Mouse (Mus musculus): Measurements from ENCODE around the gene Tbcd.
"Not testable (repeated sequence)": the region's sequence is repeated elsewhere in the genome, so short reads cannot be mapped to it uniquely, and the experiment has no call there.

The Tbcd gene

GRCm38 (mm10) chr11:121652547-121653305, 201.0 kb downstream of the Tbcd start:
- DNase-seq (ENCODE audit: low read depth, low spot score), result peak; percentile 83

GRCm38 (mm10) chr11:121653631-121654030, 201.9 kb downstream of the Tbcd start:
- no peak for DNase-seq (ENCODE audit: low read depth, low spot score)

- DNase-seq (ENCODE audit: low read depth, low spot score), result no peak
Observed at GRCm38 (mm10) chr11:121654406-121654945, 202.7 kb downstream of the Tbcd start.

GRCm38 (mm10) chr11:121655166-121655806, 203.5 kb downstream of the Tbcd start:
- peak; percentile 46 for DNase-seq (ENCODE audit: low read depth, low spot score)

- peak; percentile 21 for DNase-seq (ENCODE audit: low read depth, low spot score)
Observed at GRCm38 (mm10) chr11:121655807-121656511, 204.2 kb downstream of the Tbcd start.

GRCm38 (mm10) chr11:121658151-121658550, 206.4 kb downstream of the Tbcd start:
- no peak for DNase-seq (ENCODE audit: low read depth, low spot score)

- DNase-seq (ENCODE audit: low read depth, low spot score), result not testable (repeated sequence)
Observed at GRCm38 (mm10) chr11:121660604-121661003, 208.9 kb downstream of the Tbcd start.

- DNase-seq (ENCODE audit: low read depth, low spot score), result no peak
Observed at GRCm38 (mm10) chr11:121661116-121661515, 209.4 kb downstream of the Tbcd start.
